Mouse (Mus musculus) layer of hippocampus, adult 2 months (tissue): ENCODE results near the gene Alx3. TPM values are rescaled to one million over a fixed set of nuclear protein-coding genes. Genes with fewer than 3 reads are reported as not detected.

ENCODE experiments used
- DNase-seq, 2 experiments: peaks; one replicate each; pipeline ENCODE4 v3.0.0; 2022; ENCODE audit warnings: low spot score in 2 of 2
- H3K27ac ChIP-seq: fragments of 200-600 bp; 2 replicates; pipeline ENCODE4 v1.8.1; 2022
- H3K4me3 ChIP-seq: fragments of 200-600 bp; 2 replicates; pipeline ENCODE4 v1.8.1; 2022; ENCODE audit warnings: mild to moderate bottlenecking
- CTCF ChIP-seq: fragments of 200-600 bp; conservative IDR thresholded peaks from 2 replicates; pipeline ENCODE4 v1.8.1; 2022; ENCODE audit warnings: antibody characterized with exemption, mild to moderate bottlenecking, moderate library complexity
- total RNA-seq, 2 experiments: library from RNA; stranded (reverse); gene quantifications; 2 replicates each; pipeline ENCODE4 v1.2.3; 2021

Gene Alx3
- total RNA-seq, 2 experiments from 2014 or later = 0.56 to 0.84 TPM

DNA sequence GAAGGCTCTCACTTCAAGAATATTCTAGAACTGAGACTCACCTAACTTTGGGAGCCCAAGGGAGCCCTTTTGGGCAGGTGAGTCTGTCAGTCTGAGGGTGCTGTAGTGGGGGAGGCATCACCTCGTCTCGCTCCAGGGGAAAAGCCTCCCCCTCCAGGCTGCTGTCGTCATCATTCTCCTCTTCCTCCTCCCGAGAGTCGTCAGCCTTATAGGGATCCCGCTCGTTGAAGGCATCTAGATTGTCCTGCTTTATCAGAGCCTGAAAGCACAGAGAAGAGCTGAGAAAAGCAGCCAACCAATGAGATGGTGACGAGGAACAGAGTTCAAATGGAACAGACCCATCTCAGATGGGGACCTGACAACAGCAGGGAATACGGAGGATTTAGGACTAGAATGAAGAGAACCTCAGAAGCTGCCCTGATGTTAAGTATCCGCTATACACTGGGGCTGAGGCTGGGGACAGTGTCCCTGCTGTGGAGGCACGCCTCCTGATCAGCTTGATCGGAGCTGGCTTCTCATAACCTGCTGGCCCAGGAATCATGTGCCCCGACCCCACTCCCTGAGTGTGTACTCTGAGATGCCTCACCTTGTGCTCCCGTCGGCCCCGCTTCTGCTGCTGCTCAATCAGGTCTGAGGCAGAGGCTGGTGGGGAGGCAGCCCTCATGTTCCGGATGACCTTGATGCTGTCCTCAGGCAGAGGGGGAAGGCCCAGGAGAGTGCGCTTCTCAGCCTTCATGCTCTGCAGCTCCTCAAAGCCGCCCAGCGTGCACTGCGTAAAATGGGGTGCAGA, 26.6 kb downstream of the Alx3 start:
- Histone ChIP-seq H3K27ac (no peak overlapping the region), H3K4me3 (no peak overlapping the region)
- no peak for TF ChIP-seq CTCF
- no peak for DNase-seq

DNA sequence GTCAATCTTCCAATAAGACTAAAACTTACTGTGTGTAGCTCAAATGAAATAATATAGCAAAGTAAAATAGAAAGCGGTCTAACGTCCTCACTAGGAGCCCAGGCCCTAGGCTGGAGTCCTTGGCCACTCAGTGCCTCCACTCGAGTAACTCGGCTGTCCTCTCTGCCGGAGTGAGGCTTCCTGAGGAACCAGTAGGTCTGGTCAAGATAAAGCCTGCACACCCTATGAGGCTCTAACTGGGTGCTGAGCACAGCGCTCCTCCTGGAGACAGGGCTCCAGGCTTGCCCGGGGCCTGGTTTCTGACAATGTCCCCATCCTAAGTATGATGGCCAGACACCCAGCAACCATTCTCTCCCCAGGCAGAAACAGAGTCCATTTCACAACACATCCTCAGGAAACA, 27.7 kb downstream of the Alx3 start:
- no peak for TF ChIP-seq CTCF
- no peak overlapping the region for H3K27ac ChIP-seq
- H3K4me3 ChIP-seq = no peak overlapping the region
- DNase-seq = no peak

DNA sequence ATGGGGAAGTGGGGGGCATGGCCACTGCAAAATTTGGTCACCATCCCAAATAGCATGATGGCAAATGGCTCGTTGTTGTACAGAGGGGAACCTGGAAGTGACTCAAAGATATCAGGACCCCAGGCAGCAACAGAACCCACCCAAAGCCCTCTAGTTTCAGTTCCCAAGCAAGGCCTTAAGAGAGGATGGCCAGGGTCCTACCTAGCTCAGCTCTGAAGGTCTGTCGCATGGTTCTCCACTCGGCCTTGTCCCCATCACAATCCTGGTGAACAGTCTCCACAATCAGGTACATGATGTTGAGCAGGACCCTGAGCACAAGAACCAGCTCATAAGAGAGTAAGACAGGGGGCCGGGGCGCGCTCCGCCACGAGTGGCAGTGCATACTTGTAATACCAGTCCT, 29.6 kb downstream of the Alx3 start:
- DNase-seq = no peak
- no peak for TF ChIP-seq CTCF

DNA sequence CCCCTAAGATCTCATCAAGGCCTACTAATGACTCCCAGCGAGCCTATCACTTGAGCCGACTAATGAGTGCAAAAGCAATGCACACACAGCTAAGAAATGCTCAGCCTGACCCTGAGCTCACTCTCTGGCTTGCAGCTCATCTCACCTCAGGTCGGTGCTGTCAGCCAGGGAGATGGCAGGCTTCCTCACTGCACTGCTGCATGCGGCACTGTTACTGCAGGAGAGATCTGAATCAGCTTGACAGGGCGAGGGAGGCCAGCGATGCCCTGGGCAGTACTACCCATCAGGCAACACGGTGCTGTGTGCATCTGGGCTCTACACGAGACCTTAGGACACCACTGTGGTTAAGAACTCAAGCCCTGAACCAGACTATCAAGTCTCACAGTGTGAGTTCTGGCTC, 30.7 kb downstream of the Alx3 start:
- Histone ChIP-seq H3K4me3 (no peak overlapping the region), H3K27ac (no peak overlapping the region)
- no peak for TF ChIP-seq CTCF
- no peak for DNase-seq

More for the DNA sequence above, 29.6 kb downstream of the Alx3 start:
- no peak overlapping the region for H3K27ac ChIP-seq
- no peak overlapping the region for H3K4me3 ChIP-seq

DNA sequence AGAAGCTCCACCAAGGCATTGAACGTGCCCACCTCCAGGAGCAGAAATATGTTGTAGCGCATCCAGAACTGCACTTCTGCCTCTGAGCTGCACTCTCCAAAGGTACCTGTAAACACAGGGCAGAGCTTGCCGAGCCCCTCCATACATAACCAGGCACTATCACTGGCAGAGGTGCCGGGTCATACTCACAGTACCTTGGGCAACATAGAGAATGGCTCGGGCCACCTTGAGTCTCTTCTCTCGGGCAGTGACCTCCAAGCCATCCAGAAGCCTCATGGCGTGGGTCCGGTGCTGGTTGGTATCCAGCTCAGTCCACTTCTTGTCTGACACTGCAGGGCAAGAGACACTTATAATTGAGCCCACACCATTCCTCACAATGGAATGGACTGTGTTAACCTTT, 31.9 kb downstream of the Alx3 start:
- Histone ChIP-seq H3K4me3 (no peak overlapping the region), H3K27ac (no peak overlapping the region)
- TF ChIP-seq CTCF = no peak
- DNase-seq = no peak

DNA sequence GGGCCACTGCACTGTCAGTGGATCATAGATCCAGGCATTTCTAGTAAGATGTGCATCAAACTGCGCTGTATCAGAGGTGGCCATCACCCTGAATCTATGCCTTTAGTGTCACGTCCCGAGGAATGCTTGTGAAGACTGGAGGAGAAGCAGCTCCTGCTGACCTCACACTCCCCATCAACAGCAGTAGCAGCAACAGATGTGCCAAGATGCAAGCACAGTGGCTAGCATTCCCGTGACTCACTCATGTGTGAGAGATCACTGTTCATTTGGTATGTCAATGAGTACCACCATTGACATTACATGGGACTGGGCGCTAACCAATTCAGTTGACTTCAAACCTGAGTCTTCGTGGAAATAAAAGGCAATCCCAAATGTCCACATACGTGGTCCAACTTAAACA, 32.8 kb downstream of the Alx3 start:
- H3K27ac ChIP-seq = no peak overlapping the region
- TF ChIP-seq CTCF = no peak
- DNase-seq = no peak
- H3K4me3 ChIP-seq = no peak overlapping the region

DNA sequence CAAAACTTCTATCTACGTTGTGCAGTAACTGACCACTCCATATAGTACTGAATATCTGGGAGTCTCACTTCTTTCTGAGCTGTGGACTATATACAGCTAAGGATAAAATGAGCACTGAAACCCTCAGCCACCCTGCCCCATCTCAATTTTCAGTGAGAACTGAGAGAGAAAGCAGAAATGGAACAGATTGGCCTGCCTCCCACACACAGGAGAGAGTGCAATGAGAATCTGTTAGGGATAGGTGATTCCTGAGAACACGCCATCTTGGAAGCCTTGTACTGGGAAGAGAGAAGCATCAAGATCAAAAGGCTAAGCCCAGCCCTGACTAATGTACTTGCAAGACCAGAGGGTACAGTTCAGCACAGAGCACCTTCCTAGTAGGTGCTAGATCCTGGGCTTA, 33.7 kb downstream of the Alx3 start:
- Histone ChIP-seq H3K27ac (peak overlapping the region; percentile 40), H3K4me3 (no peak overlapping the region)
- no peak for TF ChIP-seq CTCF
- DNase-seq = peak; percentile 47 to 53

DNA sequence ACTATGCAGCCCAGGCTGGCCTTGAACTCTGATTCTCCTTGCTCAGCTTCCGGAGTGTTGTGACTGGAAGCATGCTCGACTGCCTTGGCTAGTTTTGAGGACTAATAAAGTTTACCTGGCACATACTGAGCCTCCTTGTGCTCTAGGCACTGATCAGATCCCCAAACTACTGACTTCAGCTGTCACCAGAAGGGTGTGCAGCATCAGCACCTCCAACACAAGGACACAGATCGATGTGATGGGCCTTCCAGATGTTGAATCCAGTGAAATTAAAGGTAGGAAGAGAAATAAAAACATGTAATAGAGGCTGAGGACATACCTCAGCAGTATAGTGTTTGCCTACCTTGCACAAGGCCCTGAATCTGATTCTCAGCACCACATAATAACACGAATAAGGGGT, 34.6 kb downstream of the Alx3 start:
- no peak overlapping the region for H3K27ac ChIP-seq
- no peak overlapping the region; the same call in 1 of the 2 replicates for H3K4me3 ChIP-seq
- no peak for TF ChIP-seq CTCF
- DNase-seq = no peak

DNA sequence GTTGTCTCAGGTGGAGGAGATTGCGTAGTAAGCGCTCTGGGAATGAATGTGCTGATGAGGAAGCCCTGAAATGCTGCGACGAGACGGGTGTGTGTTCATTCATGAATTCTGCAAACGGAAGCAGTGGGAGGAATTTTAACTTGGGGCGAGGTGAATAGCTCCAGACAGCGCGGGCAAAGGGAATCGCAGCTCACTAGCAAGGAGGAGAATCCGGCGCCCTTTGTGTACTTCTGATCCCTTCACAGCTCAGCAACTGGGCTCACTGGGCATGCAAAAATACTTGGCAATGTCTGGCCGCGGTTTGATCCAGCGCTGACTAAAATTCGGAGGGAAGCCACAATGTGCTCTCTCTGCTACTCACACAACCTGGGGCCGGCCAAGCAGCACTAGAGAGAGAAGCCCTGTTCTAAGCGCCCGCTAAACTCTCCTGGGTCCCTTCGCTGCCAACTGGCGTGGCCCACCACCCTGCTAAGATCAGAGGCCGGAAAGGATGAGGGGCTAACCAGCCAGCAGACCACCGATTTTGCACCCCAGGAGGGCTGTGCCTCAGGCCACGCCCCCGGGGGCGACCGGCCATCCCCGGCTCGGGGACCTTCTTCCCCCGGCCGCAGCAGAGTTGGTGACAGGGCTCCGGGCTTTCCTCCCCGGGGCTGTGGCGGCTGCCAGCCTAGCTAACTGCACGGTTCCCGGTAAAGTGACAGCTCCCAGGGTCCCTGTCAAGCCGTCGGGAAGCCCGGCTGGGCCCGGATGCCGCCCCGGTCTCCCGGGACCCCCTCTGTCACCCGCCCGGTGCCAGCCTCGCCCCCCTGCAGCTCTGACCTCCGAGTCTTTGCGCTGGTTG, 36.1 kb downstream of the Alx3 start, which contains the start of gene Gm10961:
Gene Gm10961, plus strand, starts transcription at position 641 of the 841 bp plus-strand sequence.
- H3K27ac ChIP-seq = peak within 1 kb of the TSS; percentile 94
- H3K4me3 ChIP-seq = peak within 1 kb of the TSS; percentile 98
- TF ChIP-seq CTCF = no peak
- peak; percentile 32 to 47 for DNase-seq

DNA sequence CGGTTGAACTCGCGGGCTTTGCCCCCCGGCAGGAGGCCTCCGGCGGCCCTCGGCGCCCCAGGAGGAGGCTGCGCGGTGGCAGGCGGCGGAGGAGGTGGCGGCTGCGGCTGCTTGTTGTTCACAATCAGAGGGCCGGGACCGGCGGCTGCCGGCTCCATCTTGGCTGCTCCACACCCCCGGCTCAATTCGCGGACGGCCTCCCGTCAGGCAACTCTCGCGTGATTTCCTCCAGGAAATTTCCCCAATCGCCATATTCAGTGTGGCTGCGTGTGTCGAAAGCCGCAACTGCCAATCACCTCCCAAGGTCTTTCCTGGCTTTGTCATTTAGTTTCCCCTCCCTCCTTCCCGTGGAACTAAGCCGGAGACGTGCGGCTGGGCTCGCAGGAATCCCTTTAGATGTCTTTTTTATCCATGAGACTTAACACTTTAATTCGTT, 36.7 kb downstream of the Alx3 start, which contains the start of gene Strip1:
Gene Strip1, minus strand, starts transcription at position 172 of the 436 bp plus-strand sequence.
- H3K27ac ChIP-seq = peak within 1 kb of the TSS; percentile 94
- no peak for TF ChIP-seq CTCF
- peak; percentile 94 to 97 for DNase-seq
- H3K4me3 ChIP-seq = peak within 1 kb of the TSS; percentile 98

DNA sequence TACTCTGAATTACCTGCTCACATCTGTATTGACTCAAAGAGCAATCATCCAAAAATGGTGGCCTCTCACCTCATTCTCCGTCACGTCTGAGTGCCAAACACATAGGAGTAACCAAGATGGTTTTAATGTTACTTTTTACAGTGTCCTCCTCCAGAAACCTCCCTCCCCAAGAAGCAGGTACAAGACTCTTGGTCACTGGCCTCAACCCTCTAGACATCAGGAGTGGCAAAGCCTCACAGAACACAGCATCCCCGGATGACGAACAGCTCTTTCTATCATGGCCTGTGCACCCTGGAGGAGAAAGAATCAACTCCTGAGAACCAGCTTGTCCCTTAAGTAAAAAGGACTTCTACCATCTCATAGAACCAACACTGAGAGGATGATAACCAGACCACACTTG, 38.0 kb downstream of the Alx3 start:
- no peak for DNase-seq
- no peak overlapping the region for H3K27ac ChIP-seq
- TF ChIP-seq CTCF = no peak
- H3K4me3 ChIP-seq = no peak overlapping the region

DNA sequence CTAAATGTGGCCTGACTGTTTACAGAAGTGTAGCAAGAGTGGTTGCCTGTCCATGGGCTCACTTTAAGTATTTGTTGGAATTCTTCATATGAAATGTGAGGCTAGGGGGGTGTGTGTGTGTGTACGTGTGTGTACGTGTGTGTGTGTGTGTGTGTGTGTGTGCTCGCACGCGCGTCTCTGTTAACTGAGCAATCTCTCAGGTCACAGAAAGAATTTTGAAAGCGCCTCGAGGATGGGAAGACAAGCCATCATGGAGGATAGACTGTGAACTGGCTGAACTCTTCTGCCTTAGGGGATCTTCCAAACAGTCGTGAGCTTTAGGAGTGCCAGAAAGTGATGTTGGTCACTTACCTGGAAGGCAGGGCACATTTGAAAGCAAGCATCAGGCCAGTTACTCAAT, 39.1 kb downstream of the Alx3 start:
- Histone ChIP-seq H3K27ac (no peak overlapping the region), H3K4me3 (no peak overlapping the region)
- no peak for DNase-seq
- TF ChIP-seq CTCF = no peak

DNA sequence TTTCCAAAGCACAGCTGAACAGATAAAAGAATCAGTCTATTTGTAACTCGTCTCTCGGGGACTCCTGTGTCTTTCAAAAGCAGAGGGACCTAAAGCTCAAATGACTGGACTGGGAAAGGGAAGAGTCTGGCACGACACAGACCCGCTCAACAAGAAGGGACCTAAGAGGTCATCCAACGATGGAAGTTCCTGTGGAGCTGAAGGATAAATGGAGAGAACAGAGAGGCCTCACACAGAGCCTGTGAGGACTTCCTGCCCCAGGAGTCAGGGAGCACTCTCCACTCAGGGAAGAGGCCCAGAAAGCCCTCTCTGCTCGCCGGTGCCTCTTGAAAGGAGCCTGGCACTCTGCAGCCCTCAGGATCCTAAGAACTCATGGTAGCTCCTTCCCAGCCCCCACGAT, 41.0 kb downstream of the Alx3 start:
- no peak for DNase-seq
- no peak for TF ChIP-seq CTCF
- Histone ChIP-seq H3K27ac (no peak overlapping the region), H3K4me3 (no peak overlapping the region)
